Mouse (Mus musculus): ENCODE measurements around the gene Rock2.

DNA sequence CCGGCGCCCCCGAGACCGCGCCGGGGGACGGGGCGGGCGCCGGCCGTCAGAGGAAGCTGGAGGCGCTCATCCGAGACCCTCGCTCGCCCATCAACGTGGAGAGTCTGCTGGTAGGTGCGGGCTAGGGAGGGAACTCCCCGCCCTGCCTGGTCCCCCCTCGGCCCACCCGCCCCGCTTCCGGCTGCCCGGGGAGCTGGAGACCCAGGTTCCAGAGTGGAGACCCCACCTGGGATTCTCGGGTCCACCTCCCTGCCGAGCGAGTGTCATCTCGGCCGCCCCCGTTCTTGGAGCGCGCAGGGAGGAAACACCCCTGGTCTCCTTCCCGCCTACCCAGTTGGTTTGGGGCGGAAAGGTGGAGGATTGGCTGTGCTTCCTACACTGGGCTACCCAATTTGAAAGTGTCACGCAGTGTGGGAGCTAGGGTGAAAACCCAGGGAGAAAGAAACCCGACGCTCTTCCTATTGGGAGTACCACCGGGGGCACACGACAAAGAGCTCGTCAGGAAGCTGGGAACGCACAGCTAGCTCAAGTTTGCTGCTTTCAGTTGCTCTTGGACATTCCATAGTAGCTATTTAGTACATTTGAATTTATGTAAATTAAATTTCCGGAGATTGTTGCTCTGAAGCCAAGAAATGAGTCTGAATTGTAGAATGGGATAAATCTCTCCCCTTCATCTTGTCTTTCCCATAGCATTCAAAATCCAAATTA, 680 bp downstream of the Rock2 start:
- TF ChIP-seq CTCF (IDR thresholded peaks at IDR 0.05; ENCODE audit: insufficient read depth, low read depth, low read length) (no peak), POLR2A (IDR thresholded peaks at IDR 0.05; ENCODE audit: insufficient read depth, low read depth, low read length) (no peak; the same call in 1 of the 2 replicates)
